Mouse (Mus musculus): ENCODE results near the gene Hba-a1.
A peak's percentile ranks its signal among the peaks of the same experiment; 100 is the strongest.
"Not testable (repeated sequence)": the region's sequence is repeated elsewhere in the genome, so short reads cannot be mapped to it uniquely, and the experiment has no call there.

Gene Hba-a1

DNA sequence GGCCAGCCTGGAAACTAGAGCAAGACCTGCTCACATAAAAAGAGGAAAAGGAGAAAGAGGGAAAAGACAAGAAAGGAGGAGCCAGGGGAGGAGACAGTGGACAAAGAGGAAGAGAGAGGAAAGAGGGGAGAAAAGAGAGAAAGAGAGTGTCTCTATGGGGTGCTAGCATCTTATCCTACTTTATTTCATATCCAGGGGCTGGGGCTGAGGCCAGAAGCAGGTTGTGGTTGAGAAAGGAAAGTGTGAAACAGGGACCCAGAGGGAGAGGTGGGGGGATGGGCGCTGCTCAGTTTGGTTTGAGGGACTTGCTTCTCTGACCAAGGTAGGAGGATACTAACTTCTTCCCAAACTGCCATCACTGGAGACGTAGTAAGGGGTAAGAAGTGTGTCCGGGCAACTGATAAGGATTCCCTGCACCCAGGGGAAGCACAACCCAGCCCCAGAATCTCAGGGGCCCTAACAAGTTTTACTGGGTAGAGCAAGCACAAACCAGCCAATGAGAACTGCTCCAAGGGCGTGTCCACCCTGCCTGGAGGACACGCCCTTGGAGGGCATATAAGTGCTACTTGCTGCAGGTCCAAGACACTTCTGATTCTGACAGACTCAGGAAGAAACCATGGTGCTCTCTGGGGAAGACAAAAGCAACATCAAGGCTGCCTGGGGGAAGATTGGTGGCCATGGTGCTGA lies at the start of gene Hba-a1:
Gene Hba-a1, plus strand, starts transcription at position 421 of the 687 bp plus-strand sequence.
- DNase-seq (ENCODE audit: low spot score), result not testable (repeated sequence)

DNA sequence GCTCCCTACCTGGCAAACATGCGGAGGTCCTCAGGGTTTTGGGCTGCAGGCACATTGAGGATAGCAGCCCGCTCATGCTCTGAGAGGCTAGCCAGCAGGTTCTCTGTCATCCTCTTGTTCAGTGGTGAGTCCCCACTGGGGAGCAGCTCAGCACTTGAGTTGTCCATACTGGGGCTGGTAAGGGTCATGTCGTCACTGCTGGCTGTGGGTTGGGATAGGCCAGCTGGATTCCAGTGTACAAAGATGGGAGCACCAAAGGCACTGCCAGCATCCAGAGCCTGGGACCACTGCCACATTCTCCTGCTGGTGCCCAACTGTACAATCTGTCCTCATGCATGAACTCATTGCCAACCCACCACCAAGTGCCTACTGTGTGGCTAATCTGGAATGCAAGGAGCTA lies 49.4 kb upstream of the Hba-a1 start:
- DNase-seq (ENCODE audit: low spot score), result no peak

GRCm38 (mm10) chr11:32234816-32235485 lies 48.4 kb upstream of the Hba-a1 start:
- DNase-seq (ENCODE audit: low spot score), result no peak

DNA sequence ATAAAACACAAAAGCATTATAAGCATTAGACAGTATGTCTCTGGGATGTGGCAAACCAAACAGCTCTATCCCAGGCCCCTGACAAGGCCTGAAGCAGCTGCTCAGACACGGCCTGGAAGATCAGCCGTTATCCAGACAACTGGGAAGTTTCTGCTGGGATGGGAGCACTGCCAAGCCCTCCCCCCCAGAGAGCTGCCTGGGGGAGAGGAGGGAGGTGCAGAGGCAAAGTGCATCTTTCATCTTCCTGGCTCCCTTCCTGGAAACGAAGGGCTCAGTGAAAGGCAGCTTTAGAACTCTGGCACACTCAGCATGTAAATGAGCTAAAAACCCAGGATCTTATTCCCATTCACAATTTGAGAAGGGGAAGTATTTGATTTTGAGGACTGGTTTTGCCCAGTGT lies 47.7 kb upstream of the Hba-a1 start:
- DNase-seq (ENCODE audit: low spot score), result peak; percentile 70

GRCm38 (mm10) chr11:32236132-32236531 lies 47.2 kb upstream of the Hba-a1 start:
- no peak for DNase-seq (ENCODE audit: low spot score)

DNA sequence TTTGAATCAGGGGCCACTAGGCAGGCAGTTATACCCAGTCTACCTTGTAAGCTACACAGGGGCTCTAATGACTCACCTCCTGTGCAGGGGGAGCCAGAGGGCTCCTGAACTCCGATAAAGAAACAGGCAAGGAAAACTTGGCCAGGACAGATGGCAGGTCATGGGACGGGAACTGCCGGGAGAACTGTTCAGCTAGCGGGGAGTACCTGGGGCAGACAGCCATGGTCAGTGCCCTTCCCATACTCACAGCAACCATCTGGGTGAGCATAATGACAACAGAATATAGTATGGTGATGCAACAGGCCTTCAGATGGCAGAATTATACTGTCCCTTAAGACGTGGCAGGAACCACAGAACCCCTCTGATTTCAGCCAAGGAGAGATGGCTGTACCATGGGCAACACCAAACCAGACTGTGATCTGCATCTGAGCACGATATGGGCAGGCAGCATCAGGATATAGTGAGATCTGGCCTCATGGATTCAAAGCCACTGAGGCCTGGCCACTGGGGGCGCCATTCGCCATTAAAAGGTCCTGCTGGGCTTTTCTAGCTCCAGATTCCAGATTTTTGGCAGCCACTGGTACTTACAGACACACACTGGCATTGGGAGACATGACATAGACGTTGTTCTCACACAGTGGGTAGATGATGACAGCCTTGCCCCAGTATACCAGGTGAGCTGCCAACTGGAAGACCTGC lies 46.5 kb upstream of the Hba-a1 start:
- peak; percentile 60 for DNase-seq (ENCODE audit: low spot score)

- DNase-seq (ENCODE audit: low spot score), result no peak
Measured at GRCm38 (mm10) chr11:32237411-32237795, 45.9 kb upstream of the Hba-a1 start.

GRCm38 (mm10) chr11:32238093-32238860 lies 45.0 kb upstream of the Hba-a1 start:
- DNase-seq (ENCODE audit: low spot score), result peak; percentile 64

DNA sequence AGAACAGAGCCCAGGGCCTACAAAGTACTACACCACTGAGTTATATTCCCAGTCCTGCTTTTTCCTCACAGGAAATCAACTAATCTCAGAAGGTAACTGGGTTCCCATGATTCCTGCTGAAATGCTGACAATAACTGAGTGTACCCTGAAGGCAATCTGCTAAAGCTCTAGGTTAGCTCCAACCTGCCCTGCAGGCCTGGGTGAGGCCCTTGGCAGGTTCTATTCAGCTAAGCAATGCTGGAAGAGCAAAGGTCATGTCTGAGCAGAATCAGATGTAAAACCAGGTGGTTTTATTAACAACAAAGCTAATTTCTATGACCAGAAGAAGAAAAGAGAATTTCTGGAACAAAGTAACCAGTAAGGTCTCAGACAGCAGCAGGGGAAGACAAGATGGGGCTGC lies 41.9 kb upstream of the Hba-a1 start:
- DNase-seq (ENCODE audit: low spot score), result no peak

DNA sequence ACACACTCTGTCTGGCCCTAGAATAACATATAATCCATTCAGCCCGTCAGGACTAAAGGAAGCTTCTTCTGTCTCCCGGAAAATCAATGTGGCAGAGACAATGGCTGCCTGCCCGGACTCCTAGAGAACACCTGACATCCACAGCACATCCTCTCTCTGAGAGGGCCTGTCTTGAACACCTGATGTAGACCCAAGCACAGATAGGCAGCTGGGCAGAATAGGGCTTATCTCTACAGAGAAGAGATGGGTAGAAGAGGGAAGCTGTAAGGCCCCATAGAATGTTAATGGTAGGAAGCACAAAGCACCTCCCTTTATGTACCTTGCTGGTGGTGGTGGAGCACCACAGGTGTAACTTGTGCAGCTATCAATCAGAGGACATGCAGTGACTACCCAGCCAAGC lies 41.1 kb upstream of the Hba-a1 start:
- no peak for DNase-seq (ENCODE audit: low spot score)

DNA sequence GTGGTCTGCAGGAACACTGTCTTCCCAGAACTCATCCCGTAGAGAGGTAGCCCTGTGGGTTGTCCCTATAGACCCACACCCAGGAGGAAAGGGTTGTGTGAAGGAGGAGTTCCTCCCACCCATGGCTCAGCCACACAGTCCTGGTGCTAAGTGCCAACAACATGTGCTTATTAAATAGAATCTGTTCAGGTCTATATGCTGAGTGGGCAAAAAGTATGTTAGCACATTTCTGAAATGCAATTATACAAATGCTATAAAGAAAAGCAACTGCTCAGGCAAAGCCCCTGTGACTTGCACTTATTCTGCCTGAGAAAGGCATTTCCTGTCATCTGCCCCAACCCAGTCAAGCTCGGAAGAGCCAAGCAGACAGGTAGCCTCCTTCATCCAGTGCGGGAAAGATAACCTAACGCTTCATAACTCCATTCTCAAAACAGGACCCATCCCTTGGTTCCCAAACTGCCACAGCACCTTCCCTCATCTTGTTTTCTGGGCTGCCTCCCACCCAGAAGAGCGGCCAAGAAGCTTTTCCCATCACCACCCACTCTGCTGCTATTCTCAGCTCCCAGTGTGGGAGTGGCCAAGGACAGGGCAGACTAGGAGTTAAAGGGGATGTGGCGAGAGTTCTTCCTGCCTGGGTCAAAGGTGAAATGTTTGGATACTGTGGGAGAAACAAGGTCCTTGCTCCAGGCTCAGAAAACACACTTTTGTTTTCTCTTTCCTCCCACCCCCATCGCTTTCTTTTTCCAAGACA lies 39.9 kb upstream of the Hba-a1 start:
- DNase-seq (ENCODE audit: low spot score), result no peak

DNA sequence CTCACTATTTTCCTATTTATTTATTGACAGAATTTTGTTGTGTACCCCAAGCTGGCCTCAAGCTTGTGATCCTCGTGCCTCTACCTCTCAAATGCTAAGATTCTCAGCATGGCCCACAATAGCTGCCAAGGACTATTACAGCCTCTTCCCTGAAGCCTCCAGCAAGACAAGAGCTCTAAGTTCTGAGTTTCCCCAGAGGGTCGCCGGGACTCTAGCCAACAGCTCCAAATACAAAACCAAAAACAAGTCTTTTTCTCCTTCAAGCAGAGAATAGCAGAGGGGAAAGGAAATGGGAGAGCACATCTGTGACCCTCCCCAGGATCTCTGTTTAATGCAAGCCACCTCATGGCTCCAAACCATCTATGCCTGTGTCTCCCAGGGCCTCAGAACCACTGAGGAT lies 39.2 kb upstream of the Hba-a1 start:
- no peak for DNase-seq (ENCODE audit: low spot score)

- DNase-seq (ENCODE audit: low spot score), result no peak
Measured at GRCm38 (mm10) chr11:32244617-32245016, 38.7 kb upstream of the Hba-a1 start.

- no peak for DNase-seq (ENCODE audit: low spot score)
Measured at GRCm38 (mm10) chr11:32245614-32246013, 37.7 kb upstream of the Hba-a1 start.

DNA sequence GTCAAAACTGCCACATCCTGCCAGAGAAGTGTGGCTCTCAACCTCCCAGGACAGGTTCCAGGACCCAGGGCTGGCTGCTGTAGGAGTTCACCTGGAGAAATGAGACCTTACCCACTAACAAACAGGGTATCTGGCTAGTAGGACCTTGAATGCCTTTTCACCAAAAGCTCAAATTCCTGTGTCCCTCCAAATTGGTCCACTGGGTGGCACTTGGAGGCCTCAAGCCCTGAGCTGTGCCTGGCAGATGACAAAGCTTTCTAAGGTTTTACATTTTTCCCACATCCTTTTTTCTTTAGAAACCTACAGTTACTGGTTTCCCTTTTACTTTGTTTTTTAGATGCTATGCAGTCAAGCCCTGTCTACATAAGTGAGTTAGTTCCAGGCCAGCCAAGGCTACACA lies 36.2 kb upstream of the Hba-a1 start:
- no peak for DNase-seq (ENCODE audit: low spot score)

DNA sequence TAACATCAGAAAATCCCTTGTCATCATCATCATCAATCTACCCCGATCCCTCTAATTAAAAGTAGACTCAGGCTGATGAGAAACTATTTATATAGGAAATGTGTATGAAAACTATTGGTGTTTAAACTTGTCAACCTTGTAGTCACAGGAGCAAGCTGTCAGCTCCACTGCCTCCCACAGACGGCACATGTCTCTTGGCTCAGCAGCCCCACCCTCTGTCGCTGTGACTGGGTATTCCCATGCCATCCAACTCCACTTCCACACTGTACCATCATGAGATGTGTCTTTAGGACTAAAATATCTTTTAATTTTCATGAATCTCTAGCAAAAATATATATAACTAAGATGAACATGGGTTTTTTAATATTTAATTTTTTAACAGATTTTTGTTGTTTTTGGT lies 35.0 kb upstream of the Hba-a1 start:
- no peak for DNase-seq (ENCODE audit: low spot score)

GRCm38 (mm10) chr11:32250880-32251763 lies 32.2 kb upstream of the Hba-a1 start:
- DNase-seq (ENCODE audit: low spot score), result no peak

GRCm38 (mm10) chr11:32253121-32253520 lies 30.2 kb upstream of the Hba-a1 start:
- DNase-seq (ENCODE audit: low spot score), result no peak

DNA sequence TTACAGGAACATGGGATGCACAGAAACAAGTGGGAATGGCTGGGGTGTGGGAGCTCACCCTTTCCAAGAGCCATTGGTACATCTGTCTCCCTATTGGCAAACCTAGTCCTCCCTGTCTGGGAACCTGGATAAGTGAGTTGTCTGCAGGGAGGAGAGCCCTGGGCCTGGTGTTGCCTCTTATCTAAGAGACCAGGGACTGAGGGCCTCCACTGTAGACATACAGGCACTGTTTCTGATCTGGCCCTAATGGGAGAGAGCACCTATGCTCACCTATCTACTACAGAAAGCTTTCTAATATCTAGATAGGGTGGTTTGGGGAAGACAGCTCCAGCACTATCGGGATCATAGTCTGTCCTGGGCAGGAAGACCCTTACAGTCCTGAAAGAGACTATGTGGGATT lies 27.2 kb upstream of the Hba-a1 start:
- DNase-seq (ENCODE audit: low spot score), result no peak

- DNase-seq (ENCODE audit: low spot score), result no peak
Measured at GRCm38 (mm10) chr11:32256566-32256965, 26.7 kb upstream of the Hba-a1 start.
